Mouse (Mus musculus): ENCODE data around the gene Cdh13. TPM values are rescaled to one million over a fixed set of nuclear protein-coding genes. Genes with fewer than 3 reads are reported as not detected.

Gene Cdh13
- polyA plus RNA-seq, 1 experiment from 2014 or later: 67.7 TPM

- WGBS: 66% methylated on average over 4 of the region's 4 CpGs
- peaks cover 66% of the 10 kb centered on the region for H3K4me1 ChIP-seq (ENCODE audit: control insufficient read depth, insufficient read depth, low read length)
- no peak overlapping the region for H3K9ac ChIP-seq (ENCODE audit: low read length)
- no peak for ATAC-seq (replicated peaks; ENCODE audit: extremely low read depth, insufficient read depth, low FRiP score)
- no peak overlapping the region for H3K4me3 ChIP-seq (ENCODE audit: low read length)
- H3K4me2 ChIP-seq (ENCODE audit: low read depth, low read length): no peak overlapping the region
- H3K36me3 ChIP-seq (ENCODE audit: control insufficient read depth, insufficient read depth): no peaks in the 10 kb centered on the region
- H3K27ac ChIP-seq (ENCODE audit: low read length): peak overlapping the region; percentile 88
- no peaks in the 10 kb centered on the region for H3K9me3 ChIP-seq (replicated peaks; ENCODE audit: control insufficient read depth, low read length)
- H3K27me3 ChIP-seq (ENCODE audit: control insufficient read depth, insufficient read depth, low read length): no peaks in the 10 kb centered on the region
Measured at GRCm38 (mm10) chr8:118289091-118289490, 5.6 kb downstream of the Cdh13 start.

DNA sequence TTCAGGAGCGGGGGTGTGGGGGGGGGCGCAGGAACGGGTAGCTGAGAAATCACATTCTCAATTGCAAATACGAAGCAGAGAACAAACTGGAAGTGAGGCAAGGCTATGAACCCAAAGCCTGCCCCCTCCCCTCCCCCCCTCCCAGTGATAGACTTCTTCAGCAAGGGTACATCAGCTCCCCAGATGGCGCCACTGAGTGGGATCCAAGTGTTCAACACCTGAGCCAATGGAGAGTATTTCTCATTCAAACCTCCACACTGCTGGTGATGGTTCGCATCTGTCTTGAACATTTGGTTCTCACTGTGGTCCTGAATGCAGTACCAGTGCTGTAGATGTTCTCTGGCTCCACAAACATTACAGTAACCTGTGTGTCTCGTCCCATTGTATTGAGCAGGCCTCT lies 6.0 kb downstream of the Cdh13 start:
- H3K4me1 ChIP-seq (ENCODE audit: control insufficient read depth, insufficient read depth, low read length): peaks cover 66% of the 10 kb centered on the region
- no peak overlapping the region for H3K9ac ChIP-seq (ENCODE audit: low read length)
- H3K4me2 ChIP-seq (ENCODE audit: low read depth, low read length): no peak overlapping the region
- no peaks in the 10 kb centered on the region for H3K36me3 ChIP-seq (ENCODE audit: control insufficient read depth, insufficient read depth)
- H3K4me3 ChIP-seq (ENCODE audit: low read length): no peak overlapping the region
- H3K27ac ChIP-seq (ENCODE audit: low read length): peak overlapping the region; percentile 88
- WGBS: 60% methylated on average over 7 of the region's 7 CpGs
- no peaks in the 10 kb centered on the region for H3K9me3 ChIP-seq (replicated peaks; ENCODE audit: control insufficient read depth, low read length)
- ATAC-seq (replicated peaks; ENCODE audit: extremely low read depth, insufficient read depth, low FRiP score): no peak
- no peaks in the 10 kb centered on the region for H3K27me3 ChIP-seq (ENCODE audit: control insufficient read depth, insufficient read depth, low read length)

GRCm38 (mm10) chr8:118290266-118290665 lies 6.7 kb downstream of the Cdh13 start:
- Histone ChIP-seq H3K4me2 (ENCODE audit: low read depth, low read length) (peak overlapping the region; percentile 17; the same call in 1 of the 2 replicates), H3K27me3 (ENCODE audit: control insufficient read depth, insufficient read depth, low read length) (no peaks in the 10 kb centered on the region), H3K27ac (ENCODE audit: low read length) (peak overlapping the region; percentile 88), H3K36me3 (ENCODE audit: control insufficient read depth, insufficient read depth) (no peaks in the 10 kb centered on the region), H3K9me3 (replicated peaks; ENCODE audit: control insufficient read depth, low read length) (no peaks in the 10 kb centered on the region), H3K9ac (ENCODE audit: low read length) (peak overlapping the region; percentile 42; the same call in 1 of the 2 replicates), H3K4me1 (ENCODE audit: control insufficient read depth, insufficient read depth, low read length) (peaks cover 60% of the 10 kb centered on the region), H3K4me3 (ENCODE audit: low read length) (no peak overlapping the region)
- ATAC-seq (replicated peaks; ENCODE audit: extremely low read depth, insufficient read depth, low FRiP score): peak; percentile 64; the same call in 1 of the 2 replicates
- WGBS: 40% methylated on average over 6 of the region's 6 CpGs

DNA sequence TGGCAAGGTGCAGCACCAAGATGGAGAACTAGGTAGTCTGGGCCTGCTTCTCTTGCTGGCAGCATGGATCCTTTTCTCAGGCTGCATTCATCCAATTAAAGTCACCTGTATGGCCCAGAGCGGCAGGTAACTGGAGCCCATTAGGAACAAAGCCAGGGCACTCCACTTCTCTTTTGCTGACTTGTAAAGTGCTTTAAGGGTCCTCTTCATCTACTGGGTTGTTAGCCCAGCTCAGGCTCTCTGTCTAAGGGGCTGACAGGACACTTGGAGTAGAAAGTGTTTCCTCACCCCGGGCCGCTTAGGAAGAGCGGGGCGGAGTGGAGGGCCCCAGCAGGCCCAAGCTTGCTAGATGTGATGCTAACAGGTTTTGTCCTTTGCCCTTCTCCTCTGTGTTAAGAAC lies 12.9 kb downstream of the Cdh13 start:
- Histone ChIP-seq H3K9me3 (replicated peaks; ENCODE audit: control insufficient read depth, low read length) (no peaks in the 10 kb centered on the region), H3K9ac (ENCODE audit: low read length) (no peak overlapping the region), H3K4me1 (ENCODE audit: control insufficient read depth, insufficient read depth, low read length) (peaks cover 2% of the 10 kb centered on the region), H3K27me3 (ENCODE audit: control insufficient read depth, insufficient read depth, low read length) (no peaks in the 10 kb centered on the region), H3K4me2 (ENCODE audit: low read depth, low read length) (no peak overlapping the region), H3K4me3 (ENCODE audit: low read length) (no peak overlapping the region), H3K27ac (ENCODE audit: low read length) (no peak overlapping the region), H3K36me3 (ENCODE audit: control insufficient read depth, insufficient read depth) (no peaks in the 10 kb centered on the region)
- WGBS: 68% methylated on average over 5 of the region's 5 CpGs
- ATAC-seq (replicated peaks; ENCODE audit: extremely low read depth, insufficient read depth, low FRiP score): no peak

DNA sequence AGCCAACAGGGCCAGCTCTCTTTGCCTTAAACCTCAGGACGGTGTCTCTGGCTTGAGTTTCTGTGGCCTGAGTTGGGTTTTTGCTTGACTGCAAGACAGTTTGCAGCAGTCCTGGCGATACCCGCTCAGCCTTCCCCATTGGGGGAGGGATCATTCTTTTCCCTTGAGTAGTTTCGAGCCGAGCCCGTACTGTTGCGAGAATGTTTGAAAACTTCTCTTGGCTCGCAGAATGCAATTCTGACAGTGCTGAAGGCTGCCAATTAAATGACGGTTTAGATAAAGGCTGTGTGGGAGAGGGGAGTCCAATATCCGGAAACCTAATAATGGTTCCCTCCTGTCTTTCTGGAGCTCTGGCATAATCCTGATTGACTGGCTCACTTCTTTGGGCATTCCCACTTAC lies 23.4 kb downstream of the Cdh13 start:
- no peaks in the 10 kb centered on the region for H3K36me3 ChIP-seq (ENCODE audit: control insufficient read depth, insufficient read depth)
- no peak overlapping the region for H3K4me2 ChIP-seq (ENCODE audit: low read depth, low read length)
- H3K27me3 ChIP-seq (ENCODE audit: control insufficient read depth, insufficient read depth, low read length): no peaks in the 10 kb centered on the region
- no peak overlapping the region for H3K27ac ChIP-seq (ENCODE audit: low read length)
- no peaks in the 10 kb centered on the region for H3K4me1 ChIP-seq (ENCODE audit: control insufficient read depth, insufficient read depth, low read length)
- H3K9me3 ChIP-seq (replicated peaks; ENCODE audit: control insufficient read depth, low read length): no peaks in the 10 kb centered on the region
- no peak overlapping the region for H3K4me3 ChIP-seq (ENCODE audit: low read length)
- WGBS: 64% methylated on average over 10 of the region's 10 CpGs
- H3K9ac ChIP-seq (ENCODE audit: low read length): no peak overlapping the region
- ATAC-seq (replicated peaks; ENCODE audit: extremely low read depth, insufficient read depth, low FRiP score): no peak

GRCm38 (mm10) chr8:118309106-118309505 lies 25.6 kb downstream of the Cdh13 start:
- H3K4me3 ChIP-seq (ENCODE audit: low read length): no peak overlapping the region
- H3K27ac ChIP-seq (ENCODE audit: low read length): no peak overlapping the region
- H3K9me3 ChIP-seq (replicated peaks; ENCODE audit: control insufficient read depth, low read length): no peaks in the 10 kb centered on the region
- H3K36me3 ChIP-seq (ENCODE audit: control insufficient read depth, insufficient read depth): no peaks in the 10 kb centered on the region
- no peak overlapping the region for H3K4me2 ChIP-seq (ENCODE audit: low read depth, low read length)
- 77% methylated on average over 3 of the region's 3 CpGs for whole genome bisulfite sequencing
- no peaks in the 10 kb centered on the region for H3K27me3 ChIP-seq (ENCODE audit: control insufficient read depth, insufficient read depth, low read length)
- H3K4me1 ChIP-seq (ENCODE audit: control insufficient read depth, insufficient read depth, low read length): no peaks in the 10 kb centered on the region
- no peak overlapping the region for H3K9ac ChIP-seq (ENCODE audit: low read length)
- ATAC-seq (replicated peaks; ENCODE audit: extremely low read depth, insufficient read depth, low FRiP score): no peak

DNA sequence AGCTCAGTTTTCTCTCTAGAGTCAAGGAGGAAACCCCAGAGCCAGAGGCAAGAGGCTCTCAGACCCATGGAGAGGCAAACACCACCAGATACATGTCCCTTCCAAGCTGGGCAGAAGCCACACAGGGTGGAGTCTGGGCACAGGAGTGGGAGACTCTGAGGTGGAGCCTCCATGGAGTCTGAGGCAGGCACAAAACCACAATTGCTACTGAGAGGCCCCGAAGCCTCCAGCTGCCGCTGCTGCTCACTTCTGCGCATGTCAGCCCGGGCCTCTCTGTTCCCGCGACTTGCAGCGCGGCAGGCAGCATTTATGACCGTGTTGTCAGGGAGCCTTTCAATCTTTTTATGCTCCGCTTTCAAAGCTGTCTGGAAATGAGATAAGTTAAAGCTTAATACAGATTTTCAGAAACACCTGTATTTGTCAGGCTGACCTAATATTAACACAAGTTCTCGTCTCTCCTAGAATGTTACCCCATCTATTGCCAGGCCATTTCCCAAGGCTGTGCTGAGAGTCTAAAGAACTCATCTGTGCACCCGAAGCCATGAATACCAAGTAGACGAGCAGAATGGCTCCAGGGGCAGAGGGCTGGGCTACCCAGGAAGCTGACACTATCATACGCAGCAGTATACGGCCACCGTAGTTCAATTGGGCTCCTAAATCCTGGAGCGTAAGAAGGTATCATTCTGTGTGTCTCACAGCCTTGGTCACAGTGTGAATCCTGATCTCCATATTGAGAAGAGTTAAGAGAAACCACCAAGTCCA lies 30.1 kb downstream of the Cdh13 start:
- Histone ChIP-seq H3K9ac (ENCODE audit: low read length) (no peak overlapping the region), H3K4me2 (ENCODE audit: low read depth, low read length) (no peak overlapping the region), H3K9me3 (replicated peaks; ENCODE audit: control insufficient read depth, low read length) (no peaks in the 10 kb centered on the region), H3K4me3 (ENCODE audit: low read length) (no peak overlapping the region), H3K4me1 (ENCODE audit: control insufficient read depth, insufficient read depth, low read length) (peaks cover 4% of the 10 kb centered on the region; the same call in 1 of the 2 replicates), H3K27ac (ENCODE audit: low read length) (no peak overlapping the region), H3K36me3 (ENCODE audit: control insufficient read depth, insufficient read depth) (no peaks in the 10 kb centered on the region), H3K27me3 (ENCODE audit: control insufficient read depth, insufficient read depth, low read length) (no peaks in the 10 kb centered on the region)
- no peak for ATAC-seq (replicated peaks; ENCODE audit: extremely low read depth, insufficient read depth, low FRiP score)
- WGBS: 78% methylated on average over 17 of the region's 17 CpGs

- peaks cover 4% of the 10 kb centered on the region; the same call in 1 of the 2 replicates for H3K4me1 ChIP-seq (ENCODE audit: control insufficient read depth, insufficient read depth, low read length)
Measured at GRCm38 (mm10) chr8:118314188-118314563, 30.6 kb downstream of the Cdh13 start.

GRCm38 (mm10) chr8:118314932-118315331 lies 31.4 kb downstream of the Cdh13 start:
- ATAC-seq (replicated peaks; ENCODE audit: extremely low read depth, insufficient read depth, low FRiP score): no peak
- no peak overlapping the region for H3K4me2 ChIP-seq (ENCODE audit: low read depth, low read length)
- H3K36me3 ChIP-seq (ENCODE audit: control insufficient read depth, insufficient read depth): no peaks in the 10 kb centered on the region
- no peaks in the 10 kb centered on the region for H3K9me3 ChIP-seq (replicated peaks; ENCODE audit: control insufficient read depth, low read length)
- no peak overlapping the region for H3K9ac ChIP-seq (ENCODE audit: low read length)
- no peaks in the 10 kb centered on the region for H3K27me3 ChIP-seq (ENCODE audit: control insufficient read depth, insufficient read depth, low read length)
- peaks cover 4% of the 10 kb centered on the region; the same call in 1 of the 2 replicates for H3K4me1 ChIP-seq (ENCODE audit: control insufficient read depth, insufficient read depth, low read length)
- 51% methylated on average over 7 of the region's 7 CpGs for WGBS
- no peak overlapping the region for H3K4me3 ChIP-seq (ENCODE audit: low read length)
- H3K27ac ChIP-seq (ENCODE audit: low read length): no peak overlapping the region

More at GRCm38 (mm10) chr8:118314188-118314563, 30.6 kb downstream of the Cdh13 start:
- ATAC-seq (replicated peaks; ENCODE audit: extremely low read depth, insufficient read depth, low FRiP score): no peak
- 77% methylated on average over 6 of the region's 6 CpGs for WGBS
- H3K4me2 ChIP-seq (ENCODE audit: low read depth, low read length): no peak overlapping the region
- no peak overlapping the region for H3K9ac ChIP-seq (ENCODE audit: low read length)
- no peaks in the 10 kb centered on the region for H3K9me3 ChIP-seq (replicated peaks; ENCODE audit: control insufficient read depth, low read length)
- no peak overlapping the region for H3K27ac ChIP-seq (ENCODE audit: low read length)
- no peaks in the 10 kb centered on the region for H3K27me3 ChIP-seq (ENCODE audit: control insufficient read depth, insufficient read depth, low read length)
- no peaks in the 10 kb centered on the region for H3K36me3 ChIP-seq (ENCODE audit: control insufficient read depth, insufficient read depth)
- no peak overlapping the region for H3K4me3 ChIP-seq (ENCODE audit: low read length)
